Mouse (Mus musculus): ENCODE data around the gene Gm20854. TPM values are rescaled to one million over a fixed set of nuclear protein-coding genes. Genes with fewer than 3 reads are reported as not detected.
"Not testable (repeated sequence)": the region's sequence is repeated elsewhere in the genome, so short reads cannot be mapped to it uniquely, and the experiment has no call there.

Gene Gm20854
- not detected in 2 replicates for polyA plus RNA-seq (2015; fragmentation: Nextera tagmentation; extraction: Ambion mirVana)

DNA sequence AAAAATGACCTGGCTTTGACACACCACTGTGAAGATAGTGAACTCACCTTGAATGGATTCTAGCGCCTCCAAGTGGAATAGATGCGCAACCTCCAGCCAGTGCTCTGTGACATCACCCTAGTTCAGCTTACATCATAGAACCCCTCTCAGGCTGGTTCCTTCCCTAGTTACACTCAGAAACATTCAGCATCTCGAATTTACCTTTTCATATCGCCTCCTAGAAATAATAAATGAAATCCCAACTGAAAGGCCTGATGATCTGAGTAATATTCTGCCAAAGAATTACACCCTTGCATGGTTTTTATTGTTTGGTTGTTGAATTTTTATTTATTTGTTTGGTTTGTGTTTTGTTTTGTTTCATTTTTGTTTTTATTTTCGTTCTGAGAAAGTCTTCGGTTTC lies at the start of gene Gm20854:
Gm20854 (minus strand) TSS at position 101 of the 400 bp plus-strand sequence.
- H3K4me1 ChIP-seq (replicated peaks; ENCODE audit: insufficient read depth, low read length); ATAC-seq (replicated peaks; ENCODE audit: low FRiP score, low read depth); H3K9ac ChIP-seq (ENCODE audit: low read depth, low read length); DNase-seq (ENCODE audit: low spot score); H3K27ac ChIP-seq; H3K9me3 ChIP-seq (replicated peaks; ENCODE audit: low read length); H3K4me2 ChIP-seq (ENCODE audit: low read length); H3K36me3 ChIP-seq (ENCODE audit: insufficient read depth, low read length); H3K4me3 ChIP-seq (replicated peaks; ENCODE audit: low read depth, low read length); H3K27me3 ChIP-seq (ENCODE audit: insufficient read depth, low read length): not testable (repeated sequence)
- WGBS, result no CpG with 5 or more reads among the region's 6 CpGs
